Mouse (Mus musculus): Measurements from ENCODE around the gene Klhdc4. TPM values are rescaled to one million over a fixed set of nuclear protein-coding genes. Genes with fewer than 3 reads are reported as not detected.

Gene Klhdc4
- polyA plus RNA-seq, 2 experiments, result 15.6 to 17.0 TPM

- Histone ChIP-seq H3K4me1 (replicated peaks; ENCODE audit: control insufficient read depth in 2 of 2, insufficient read depth in 2 of 2, low read length in 1 of 2) (peaks cover 0 to 2% of the 10 kb centered on the region in 2 experiments; a peak in 1 of 4 replicates), H3K4me3 (ENCODE audit: insufficient read depth in 1 of 2, low read depth in 2 of 2, low read length in 2 of 2) (no peak overlapping the region), H3K9ac (replicated peaks) (no peak overlapping the region), H3K27me3 (ENCODE audit: control insufficient read depth, insufficient read depth, low read length) (no peaks in the 10 kb centered on the region), H3K36me3 (replicated peaks; ENCODE audit: control insufficient read depth, insufficient read depth, low read depth) (no peaks in the 10 kb centered on the region), H3K4me2 (ENCODE audit: low read depth) (no peak overlapping the region), H3K9me3 (ENCODE audit: control insufficient read depth, low read length) (no peaks in the 10 kb centered on the region), H3K27ac (no peak overlapping the region)
- 73% methylated on average over 8 of the region's 8 CpGs for WGBS (ENCODE audit: insufficient replicate concordance)
- no peak for DNase-seq (ENCODE audit: low read depth in 3 of 3, low spot score in 3 of 3)
- TF ChIP-seq CTCF (IDR thresholded peaks at IDR 0.05; ENCODE audit: low read depth), result no peak
- ATAC-seq (ENCODE audit: insufficient read depth), result no peak
Measured at GRCm38 (mm10) chr8:121865356-121865755, 36.0 kb upstream of the Klhdc4 start.

GRCm38 (mm10) chr8:121861806-121862548, 32.6 kb upstream of the Klhdc4 start:
- DNase-seq (ENCODE audit: low read depth in 3 of 3, low spot score in 3 of 3) (no peak), ATAC-seq (ENCODE audit: insufficient read depth) (no peak)
- no peak overlapping the region for H3K4me2 ChIP-seq (ENCODE audit: low read depth)
- H3K4me3 ChIP-seq (ENCODE audit: insufficient read depth in 1 of 2, low read depth in 2 of 2, low read length in 2 of 2), result no peak overlapping the region
- no peaks in the 10 kb centered on the region for H3K36me3 ChIP-seq (replicated peaks; ENCODE audit: control insufficient read depth, insufficient read depth, low read depth)
- WGBS (ENCODE audit: insufficient replicate concordance), result 52% methylated on average over 12 of the region's 12 CpGs
- H3K9ac ChIP-seq (replicated peaks), result no peak overlapping the region
- no peak overlapping the region for H3K27ac ChIP-seq
- no peaks in the 10 kb centered on the region for H3K9me3 ChIP-seq (ENCODE audit: control insufficient read depth, low read length)
- H3K4me1 ChIP-seq (replicated peaks; ENCODE audit: control insufficient read depth in 2 of 2, insufficient read depth in 2 of 2, low read length in 1 of 2), result no peaks in the 10 kb centered on the region
- TF ChIP-seq EP300 (IDR thresholded peaks at IDR 0.05; ENCODE audit: low read depth), result no peak
- no peak for TF ChIP-seq CTCF (IDR thresholded peaks at IDR 0.05; ENCODE audit: low read depth)
- no peaks in the 10 kb centered on the region for H3K27me3 ChIP-seq (ENCODE audit: control insufficient read depth, insufficient read depth, low read length)

GRCm38 (mm10) chr8:121861276-121861675, 31.9 kb upstream of the Klhdc4 start:
- H3K36me3 ChIP-seq (replicated peaks; ENCODE audit: control insufficient read depth, insufficient read depth, low read depth), result no peaks in the 10 kb centered on the region
- no peak overlapping the region for H3K4me3 ChIP-seq (ENCODE audit: insufficient read depth in 1 of 2, low read depth in 2 of 2, low read length in 2 of 2)
- no peak for DNase-seq (ENCODE audit: low read depth in 3 of 3, low spot score in 3 of 3)
- no peak overlapping the region for H3K27ac ChIP-seq
- WGBS (ENCODE audit: insufficient replicate concordance), result 26% methylated on average over 6 of the region's 6 CpGs
- ATAC-seq (ENCODE audit: insufficient read depth), result no peak
- no peaks in the 10 kb centered on the region for H3K4me1 ChIP-seq (replicated peaks; ENCODE audit: control insufficient read depth in 2 of 2, insufficient read depth in 2 of 2, low read length in 1 of 2)
- H3K27me3 ChIP-seq (ENCODE audit: control insufficient read depth, insufficient read depth, low read length), result no peaks in the 10 kb centered on the region
- no peak overlapping the region for H3K4me2 ChIP-seq (ENCODE audit: low read depth)
- H3K9ac ChIP-seq (replicated peaks), result no peak overlapping the region
- no peak for TF ChIP-seq EP300 (IDR thresholded peaks at IDR 0.05; ENCODE audit: low read depth)
- no peak for TF ChIP-seq CTCF (IDR thresholded peaks at IDR 0.05; ENCODE audit: low read depth)
- H3K9me3 ChIP-seq (ENCODE audit: control insufficient read depth, low read length), result no peaks in the 10 kb centered on the region

GRCm38 (mm10) chr8:121857747-121858146, 28.4 kb upstream of the Klhdc4 start:
- H3K36me3 ChIP-seq (replicated peaks; ENCODE audit: control insufficient read depth, insufficient read depth, low read depth), result no peaks in the 10 kb centered on the region
- no peak overlapping the region for H3K27ac ChIP-seq
- 45% methylated on average over 2 of the region's 2 CpGs for WGBS (ENCODE audit: insufficient replicate concordance)
- H3K4me1 ChIP-seq (replicated peaks; ENCODE audit: control insufficient read depth in 2 of 2, insufficient read depth in 2 of 2, low read length in 1 of 2), result no peaks in the 10 kb centered on the region
- DNase-seq (ENCODE audit: low read depth in 3 of 3, low spot score in 3 of 3) (no peak), ATAC-seq (ENCODE audit: insufficient read depth) (no peak)
- H3K9me3 ChIP-seq (ENCODE audit: control insufficient read depth, low read length), result no peaks in the 10 kb centered on the region
- H3K9ac ChIP-seq (replicated peaks), result no peak overlapping the region
- no peak overlapping the region for H3K4me2 ChIP-seq (ENCODE audit: low read depth)
- H3K27me3 ChIP-seq (ENCODE audit: control insufficient read depth, insufficient read depth, low read length), result no peaks in the 10 kb centered on the region
- TF ChIP-seq CTCF (IDR thresholded peaks at IDR 0.05; ENCODE audit: low read depth) (no peak), EP300 (IDR thresholded peaks at IDR 0.05; ENCODE audit: low read depth) (no peak)
- no peak overlapping the region for H3K4me3 ChIP-seq (ENCODE audit: insufficient read depth in 1 of 2, low read depth in 2 of 2, low read length in 2 of 2)

- no peaks in the 10 kb centered on the region for H3K36me3 ChIP-seq (replicated peaks; ENCODE audit: control insufficient read depth, insufficient read depth, low read depth)
- 57% methylated on average over 9 of the region's 9 CpGs for WGBS (ENCODE audit: insufficient replicate concordance)
- ATAC-seq (ENCODE audit: insufficient read depth), result no peak
- no peak overlapping the region for H3K4me3 ChIP-seq (ENCODE audit: insufficient read depth in 1 of 2, low read depth in 2 of 2, low read length in 2 of 2)
- peaks cover 3% of the 10 kb centered on the region in 2 experiments for H3K4me1 ChIP-seq (replicated peaks; ENCODE audit: control insufficient read depth in 2 of 2, insufficient read depth in 2 of 2, low read length in 1 of 2)
- H3K9me3 ChIP-seq (ENCODE audit: control insufficient read depth, low read length), result no peaks in the 10 kb centered on the region
- no peak for DNase-seq (ENCODE audit: low read depth in 3 of 3, low spot score in 3 of 3)
- no peaks in the 10 kb centered on the region for H3K27me3 ChIP-seq (ENCODE audit: control insufficient read depth, insufficient read depth, low read length)
- TF ChIP-seq EP300 (IDR thresholded peaks at IDR 0.05; ENCODE audit: low read depth), result no peak
- TF ChIP-seq CTCF (IDR thresholded peaks at IDR 0.05; ENCODE audit: low read depth), result no peak
- H3K27ac ChIP-seq, result no peak overlapping the region
- no peak overlapping the region for H3K9ac ChIP-seq (replicated peaks)
- H3K4me2 ChIP-seq (ENCODE audit: low read depth), result no peak overlapping the region
Measured at GRCm38 (mm10) chr8:121857331-121857730, 28.0 kb upstream of the Klhdc4 start.

Data from liver, embryonic 14.5 days (tissue).